Mouse (Mus musculus) liver, embryonic 14.5 days (tissue): ENCODE data around the gene Eps8l1.

Source experiments
- CTCF ChIP-seq: IDR thresholded peaks from 2 replicates; pipeline ENCODE4 v1.5.1; 2016; ENCODE audit warnings: antibody characterized with exemption, low read depth, control low read depth
- EP300 ChIP-seq: IDR thresholded peaks from 2 replicates; pipeline ENCODE4 v1.6.1; 2016; ENCODE audit warnings: antibody characterized with exemption, low read depth

GRCm38 (mm10) chr7:4500892-4501471 lies 40.5 kb downstream of the Eps8l1 start:
- TF ChIP-seq CTCF (no peak), EP300 (no peak)
